Mouse (Mus musculus) ES-E14 (cell line): ENCODE measurements around the gene Batf.

Source experiments
- HCFC1 ChIP-seq: IDR thresholded peaks from 2 replicates; pipeline ENCODE4 v1.6.1; 2012; ENCODE audit warnings: low read length, inconsistent platforms, borderline replicate concordance; ENCODE audit not compliant: insufficient read depth
- ZNF384 ChIP-seq: IDR thresholded peaks from 2 replicates; pipeline ENCODE4 v1.6.1; 2012; ENCODE audit warnings: low read depth, low read length, inconsistent platforms

DNA sequence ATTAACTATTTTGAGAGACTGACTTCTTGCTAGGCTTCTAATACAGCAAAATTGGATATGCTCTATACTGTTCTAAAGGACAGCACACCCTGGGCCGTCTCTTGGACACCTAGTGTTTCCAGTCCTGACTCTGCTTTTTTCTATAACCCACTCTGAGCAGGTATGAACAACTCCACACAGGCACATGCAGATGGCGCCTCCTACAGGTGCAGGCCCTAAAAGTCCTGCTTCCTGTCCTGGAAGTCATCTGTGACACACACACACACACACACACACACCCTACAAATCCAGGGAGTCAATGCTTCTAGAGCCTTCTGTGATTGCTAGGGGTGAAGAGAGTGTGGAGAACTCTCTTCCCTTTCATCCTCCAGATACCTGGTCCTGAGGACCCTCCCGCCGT is 40.8 kb upstream of the Batf start:
- TF ChIP-seq ZNF384 = no peak
- TF ChIP-seq HCFC1 = no peak
